Mouse (Mus musculus) limb, embryonic 15.5 days (tissue): ENCODE data around the gene Lcp1. TPM values are rescaled to one million over a fixed set of nuclear protein-coding genes. Genes with fewer than 3 reads are reported as not detected.

Experiments
- ATAC-seq: fragments of 200-750 bp; cut with Nextera tagmentation; 2 replicates; pipeline ENCODE4 v1.8.0; 2017; ENCODE audit warnings: low read depth, moderate TSS enrichment; ENCODE audit not compliant: insufficient number of reproducible peaks, low FRiP score, low TSS enrichment
- H3K27ac ChIP-seq: fragments of 300-500 bp; sonication (generic); 2 replicates; pipeline ENCODE4 v1.5.1; 2015; ENCODE audit warnings: moderate library complexity, mild to moderate bottlenecking, inconsistent platforms
- H3K27me3 ChIP-seq: fragments of 300-500 bp; sonication (generic); 2 replicates; pipeline ENCODE4 v1.6.1; 2015; ENCODE audit warnings: inconsistent platforms
- H3K36me3 ChIP-seq: fragments of 300-500 bp; sonication (generic); 2 replicates; pipeline ENCODE4 v1.6.1; 2015; ENCODE audit warnings: inconsistent platforms
- H3K4me1 ChIP-seq: fragments of 300-500 bp; sonication (generic); 2 replicates; pipeline ENCODE4 v1.6.1; 2015; ENCODE audit warnings: inconsistent platforms
- H3K4me2 ChIP-seq: fragments of 300-500 bp; sonication (generic); 2 replicates; pipeline ENCODE4 v1.6.1; 2015; ENCODE audit warnings: mild to moderate bottlenecking, inconsistent platforms
- H3K4me3 ChIP-seq: fragments of 300-500 bp; sonication (generic); 2 replicates; pipeline ENCODE4 v1.5.1; 2015; ENCODE audit warnings: mild to moderate bottlenecking, inconsistent platforms
- H3K9ac ChIP-seq: fragments of 300-500 bp; sonication (generic); 2 replicates; pipeline ENCODE4 v1.6.1; 2015; ENCODE audit warnings: inconsistent platforms
- H3K9me3 ChIP-seq: fragments of 300-500 bp; sonication (generic); 2 replicates; pipeline ENCODE4 v1.6.1; 2016; ENCODE audit warnings: inconsistent platforms
- WGBS: fragments of 180-500 bp; shearing (Covaris S2); methylation state at CpG from one replicate; pipeline ENCODE4 v1.1.7; 2015; 5-methylcytosine and 5-hydroxymethylcytosine counted together
- polyA plus RNA-seq: library from polyadenylated mRNA; unstranded; fragments of >200 nt; fragmentation: Nextera tagmentation; extraction: Ambion mirVana; gene quantifications from 2 replicates; pipeline ENCODE4 v1.2.1, GENCODE M21; 2015

Gene Lcp1
- polyA plus RNA-seq, 1 experiment from 2014 or later, result 36.7 TPM

- H3K36me3 ChIP-seq, result no peaks in the 10 kb centered on the region
- no peak for ATAC-seq
- 74% methylated on average over 14 of the region's 14 CpGs for WGBS
- H3K27ac ChIP-seq, result no peak overlapping the region
- H3K9me3 ChIP-seq, result no peaks in the 10 kb centered on the region
- H3K4me2 ChIP-seq, result no peak overlapping the region
- no peaks in the 10 kb centered on the region for H3K27me3 ChIP-seq
- no peak overlapping the region for H3K4me3 ChIP-seq
- no peak overlapping the region for H3K9ac ChIP-seq
- H3K4me1 ChIP-seq, result no peaks in the 10 kb centered on the region
Measured at GRCm38 (mm10) chr14:75178384-75178793, 47.5 kb downstream of the Lcp1 start.

DNA sequence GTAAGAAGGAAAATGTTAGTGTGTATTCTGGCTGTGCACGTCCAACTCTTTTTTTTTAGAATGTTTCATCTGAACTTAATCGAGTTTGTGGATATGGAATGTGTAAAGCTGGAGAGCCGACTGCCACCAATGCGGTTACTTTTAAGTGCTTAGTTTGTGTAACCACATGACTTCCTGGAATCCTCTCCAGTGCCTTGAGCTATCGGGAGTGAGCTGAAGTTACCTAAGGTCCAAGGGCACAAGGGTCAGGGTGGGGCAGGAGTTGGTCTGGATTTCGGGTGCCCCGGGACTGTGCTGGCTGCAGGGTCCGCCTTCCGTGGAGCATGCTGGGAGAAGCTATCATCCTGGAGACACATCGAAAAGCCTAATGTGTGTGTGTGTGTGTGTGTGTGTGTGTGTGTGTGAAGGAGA lies 47.9 kb downstream of the Lcp1 start:
- H3K27ac ChIP-seq, result peak overlapping the region; percentile 27; the same call in 1 of the 2 replicates
- no peak overlapping the region for H3K4me3 ChIP-seq
- H3K4me2 ChIP-seq, result no peak overlapping the region
- H3K27me3 ChIP-seq, result no peaks in the 10 kb centered on the region
- WGBS, result 67% methylated on average over 10 of the region's 10 CpGs
- H3K36me3 ChIP-seq, result no peaks in the 10 kb centered on the region
- ATAC-seq, result no peak
- H3K4me1 ChIP-seq, result no peaks in the 10 kb centered on the region
- H3K9me3 ChIP-seq, result no peaks in the 10 kb centered on the region
- H3K9ac ChIP-seq, result no peak overlapping the region

GRCm38 (mm10) chr14:75179255-75179963 lies 48.5 kb downstream of the Lcp1 start:
- Histone ChIP-seq H3K4me1 (no peaks in the 10 kb centered on the region), H3K27me3 (no peaks in the 10 kb centered on the region), H3K4me3 (no peak overlapping the region), H3K36me3 (no peaks in the 10 kb centered on the region), H3K4me2 (no peak overlapping the region), H3K9me3 (no peaks in the 10 kb centered on the region), H3K27ac (peak overlapping the region; percentile 27; the same call in 1 of the 2 replicates), H3K9ac (no peak overlapping the region)
- ATAC-seq, result no peak
- 84% methylated on average over 20 of the region's 20 CpGs for WGBS

DNA sequence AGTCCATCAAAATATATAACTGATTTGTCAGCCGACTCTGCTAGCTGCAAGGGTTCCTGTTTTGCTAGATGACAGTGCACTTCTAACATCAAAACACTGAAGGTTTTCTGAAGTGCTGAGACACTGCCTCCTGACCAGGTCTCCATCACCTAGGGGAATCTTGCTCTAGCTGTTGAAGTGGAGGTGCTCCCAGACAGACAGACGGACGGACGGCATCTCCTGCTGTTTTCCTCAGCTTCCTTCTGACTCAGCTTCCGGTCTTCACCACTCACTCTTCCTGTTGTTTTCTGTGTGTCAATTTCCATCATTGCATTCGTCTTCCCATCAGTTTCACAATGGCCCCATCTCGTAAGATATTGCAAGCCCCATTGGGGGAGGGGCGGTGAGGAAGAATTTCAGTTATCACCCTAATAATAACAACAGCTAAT lies 49.7 kb downstream of the Lcp1 start:
- Histone ChIP-seq H3K4me3 (no peak overlapping the region), H3K36me3 (no peaks in the 10 kb centered on the region), H3K4me2 (no peak overlapping the region), H3K4me1 (no peaks in the 10 kb centered on the region), H3K9me3 (no peaks in the 10 kb centered on the region), H3K27ac (no peak overlapping the region), H3K27me3 (no peaks in the 10 kb centered on the region), H3K9ac (no peak overlapping the region)
- no peak for ATAC-seq
- WGBS, result 87% methylated on average over 8 of the region's 8 CpGs

- Histone ChIP-seq H3K27ac (no peak overlapping the region), H3K4me2 (no peak overlapping the region)
- 79% methylated on average over 9 of the region's 9 CpGs for WGBS
Measured at GRCm38 (mm10) chr14:75181062-75181935, 50.4 kb downstream of the Lcp1 start.

GRCm38 (mm10) chr14:75182378-75182777 lies 51.5 kb downstream of the Lcp1 start:
- H3K36me3 ChIP-seq, result no peaks in the 10 kb centered on the region
- H3K4me1 ChIP-seq, result no peaks in the 10 kb centered on the region
- no peak overlapping the region for H3K4me3 ChIP-seq
- H3K27me3 ChIP-seq, result no peaks in the 10 kb centered on the region
- ATAC-seq, result no peak
- H3K9me3 ChIP-seq, result no peaks in the 10 kb centered on the region
- H3K4me2 ChIP-seq, result no peak overlapping the region
- 73% methylated on average over 4 of the region's 4 CpGs for WGBS
- no peak overlapping the region for H3K27ac ChIP-seq
- H3K9ac ChIP-seq, result no peak overlapping the region

More at GRCm38 (mm10) chr14:75181062-75181935, 50.4 kb downstream of the Lcp1 start:
- Histone ChIP-seq H3K9ac (no peak overlapping the region), H3K36me3 (no peaks in the 10 kb centered on the region), H3K4me3 (no peak overlapping the region), H3K9me3 (no peaks in the 10 kb centered on the region), H3K27me3 (no peaks in the 10 kb centered on the region), H3K4me1 (no peaks in the 10 kb centered on the region)
- no peak for ATAC-seq

- Histone ChIP-seq H3K4me3 (no peak overlapping the region), H3K9ac (no peak overlapping the region), H3K36me3 (no peaks in the 10 kb centered on the region), H3K4me1 (no peaks in the 10 kb centered on the region), H3K9me3 (no peaks in the 10 kb centered on the region), H3K27ac (no peak overlapping the region), H3K4me2 (no peak overlapping the region), H3K27me3 (no peaks in the 10 kb centered on the region)
- ATAC-seq, result no peak
- 84% methylated on average over 5 of the region's 5 CpGs for WGBS
Measured at GRCm38 (mm10) chr14:75182831-75183230, 51.9 kb downstream of the Lcp1 start.

GRCm38 (mm10) chr14:75184069-75184790 lies 53.3 kb downstream of the Lcp1 start:
- ATAC-seq, result no peak
- no peaks in the 10 kb centered on the region for H3K9me3 ChIP-seq
- H3K27me3 ChIP-seq, result no peaks in the 10 kb centered on the region
- no peaks in the 10 kb centered on the region for H3K36me3 ChIP-seq
- H3K4me1 ChIP-seq, result no peaks in the 10 kb centered on the region
- no peak overlapping the region for H3K9ac ChIP-seq
- H3K4me3 ChIP-seq, result no peak overlapping the region
- WGBS, result 82% methylated on average over 4 of the region's 4 CpGs
- H3K4me2 ChIP-seq, result no peak overlapping the region
- H3K27ac ChIP-seq, result no peak overlapping the region

GRCm38 (mm10) chr14:75185796-75186594 lies 55.1 kb downstream of the Lcp1 start:
- no peak overlapping the region for H3K9ac ChIP-seq
- H3K36me3 ChIP-seq, result no peaks in the 10 kb centered on the region
- no peaks in the 10 kb centered on the region for H3K9me3 ChIP-seq
- H3K4me1 ChIP-seq, result no peaks in the 10 kb centered on the region
- H3K4me2 ChIP-seq, result no peak overlapping the region
- 61% methylated on average over 5 of the region's 5 CpGs for WGBS
- no peak overlapping the region for H3K27ac ChIP-seq
- no peak overlapping the region for H3K4me3 ChIP-seq
- ATAC-seq, result no peak
- H3K27me3 ChIP-seq, result no peaks in the 10 kb centered on the region

DNA sequence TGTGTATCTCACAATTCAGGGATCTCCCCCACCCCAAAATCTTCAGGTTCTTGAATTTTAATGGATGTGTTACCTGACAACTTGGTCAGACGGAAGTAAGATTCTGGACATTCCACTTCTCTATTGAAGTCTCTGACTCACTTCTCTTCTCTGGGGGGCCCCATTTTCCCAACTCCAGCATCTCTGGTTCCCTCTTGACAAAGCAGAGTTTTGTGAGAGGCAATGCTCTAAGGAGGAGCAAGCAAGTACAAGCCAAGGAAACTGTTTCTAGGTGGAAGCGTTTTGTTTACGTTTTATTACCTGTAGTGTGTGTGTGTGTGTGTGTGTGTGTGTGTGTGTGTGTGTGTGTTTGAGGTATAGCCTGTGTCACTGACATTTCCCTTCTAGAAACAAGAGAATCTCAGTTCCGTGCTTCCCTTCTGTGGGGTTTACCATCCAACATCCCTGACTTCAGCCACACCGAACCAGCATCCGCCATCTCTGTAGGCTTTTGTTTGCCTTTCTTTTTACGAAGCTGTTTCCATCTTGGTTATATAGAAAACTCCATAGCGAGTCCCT lies 56.0 kb downstream of the Lcp1 start:
- H3K36me3 ChIP-seq, result no peaks in the 10 kb centered on the region
- H3K27me3 ChIP-seq, result no peaks in the 10 kb centered on the region
- H3K27ac ChIP-seq, result no peak overlapping the region
- H3K4me1 ChIP-seq, result no peaks in the 10 kb centered on the region
- 80% methylated on average over 8 of the region's 8 CpGs for WGBS
- ATAC-seq, result no peak
- H3K9ac ChIP-seq, result no peak overlapping the region
- no peak overlapping the region for H3K4me3 ChIP-seq
- no peaks in the 10 kb centered on the region for H3K9me3 ChIP-seq
- no peak overlapping the region for H3K4me2 ChIP-seq

GRCm38 (mm10) chr14:75188521-75188920 lies 57.6 kb downstream of the Lcp1 start:
- Histone ChIP-seq H3K27ac (no peak overlapping the region), H3K4me1 (no peaks in the 10 kb centered on the region), H3K4me3 (no peak overlapping the region), H3K4me2 (no peak overlapping the region), H3K36me3 (no peaks in the 10 kb centered on the region), H3K9ac (no peak overlapping the region), H3K27me3 (no peaks in the 10 kb centered on the region), H3K9me3 (no peaks in the 10 kb centered on the region)
- no peak for ATAC-seq
- WGBS, result 65% methylated on average over 6 of the region's 6 CpGs
